Mouse (Mus musculus): Measurements from ENCODE around the gene Lilra6. TPM values are rescaled to one million over a fixed set of nuclear protein-coding genes. Genes with fewer than 3 reads are reported as not detected.

Lilra6 gene
- polyA plus RNA-seq, 1 experiment from 2014 or later: 0.38 TPM

Other genes starting within 250 kb of the Lilra6 start
- 19.5 and 20.2 TPM in 2 replicates for gene Leng1, start 249.7 kb downstream of the Lilra6 start, polyA plus RNA-seq (2015; fragmentation: Nextera tagmentation; extraction: Ambion mirVana)
- 73.4 and 82.6 TPM in 2 replicates for gene Tmc4, start 237.9 kb downstream of the Lilra6 start, polyA plus RNA-seq (2015; fragmentation: Nextera tagmentation; extraction: Ambion mirVana)
- 230 and 235 TPM in 2 replicates for gene Tsen34, start 222.6 kb downstream of the Lilra6 start, polyA plus RNA-seq (2015; fragmentation: Nextera tagmentation; extraction: Ambion mirVana)
- gene Mboat7, start 222.0 kb downstream of the Lilra6 start, polyA plus RNA-seq (2015; fragmentation: Nextera tagmentation; extraction: Ambion mirVana): 55.3 and 57.2 TPM in 2 replicates
- 1,501 and 1,565 TPM in 2 replicates for gene Rps9, start 211.5 kb downstream of the Lilra6 start, polyA plus RNA-seq (2015; fragmentation: Nextera tagmentation; extraction: Ambion mirVana)
- gene Pirb, start 195.1 kb downstream of the Lilra6 start, polyA plus RNA-seq (2015; fragmentation: Nextera tagmentation; extraction: Ambion mirVana): 1.0 and 1.1 TPM in 2 replicates
- gene Gm15448, start 89.8 kb downstream of the Lilra6 start, polyA plus RNA-seq (2015; fragmentation: Nextera tagmentation; extraction: Ambion mirVana): not detected in 2 replicates
- gene Pira2, start 70.5 kb downstream of the Lilra6 start, polyA plus RNA-seq (2015; fragmentation: Nextera tagmentation; extraction: Ambion mirVana): 0.44 TPM in 1 of 2 replicates, not detected in the other
- 0.10 TPM in 1 of 2 replicates, not detected in the other for gene Gm14548, start 17.4 kb downstream of the Lilra6 start, polyA plus RNA-seq (2015; fragmentation: Nextera tagmentation; extraction: Ambion mirVana)
- gene Lair1, start 147.7 kb upstream of the Lilra6 start, polyA plus RNA-seq (2015; fragmentation: Nextera tagmentation; extraction: Ambion mirVana): 2.7 and 2.9 TPM in 2 replicates
- 7.1 and 9.7 TPM in 2 replicates for gene Ttyh1, start 203.9 kb upstream of the Lilra6 start, polyA plus RNA-seq (2015; fragmentation: Nextera tagmentation; extraction: Ambion mirVana)
- 46.3 and 49.2 TPM in 2 replicates for gene Leng8, start 221.5 kb upstream of the Lilra6 start, polyA plus RNA-seq (2015; fragmentation: Nextera tagmentation; extraction: Ambion mirVana)
- 4.5 and 4.9 TPM in 2 replicates for gene Leng9, start 234.9 kb upstream of the Lilra6 start, polyA plus RNA-seq (2015; fragmentation: Nextera tagmentation; extraction: Ambion mirVana)
- gene Cdc42ep5, start 249.4 kb upstream of the Lilra6 start, polyA plus RNA-seq (2015; fragmentation: Nextera tagmentation; extraction: Ambion mirVana): 66.3 and 68.6 TPM in 2 replicates